Mouse (Mus musculus) neutrophil, adult 5-6 weeks (primary cell): ENCODE measurements around the gene Tmem255b. TPM values are rescaled to one million over a fixed set of nuclear protein-coding genes. Genes with fewer than 3 reads are reported as not detected.

Experiments used
- ATAC-seq: fragments of 151-379, 151-347 bp; 2 replicates; pipeline ENCODE4 v1.8.0; 2017; ENCODE audit warnings: mild to moderate bottlenecking, moderate TSS enrichment; ENCODE audit not compliant: insufficient number of reproducible peaks, poor library complexity, low FRiP score, severe bottlenecking; ENCODE audit errors: extremely low read depth
- total RNA-seq: library from RNA; stranded (forward); fragments of 200-1000 nt; gene quantifications from 2 replicates; pipeline ENCODE4 v1.2.3, GENCODE M21; 2017

Gene Tmem255b
- total RNA-seq, 1 experiment from 2014 or later = not detected

DNA sequence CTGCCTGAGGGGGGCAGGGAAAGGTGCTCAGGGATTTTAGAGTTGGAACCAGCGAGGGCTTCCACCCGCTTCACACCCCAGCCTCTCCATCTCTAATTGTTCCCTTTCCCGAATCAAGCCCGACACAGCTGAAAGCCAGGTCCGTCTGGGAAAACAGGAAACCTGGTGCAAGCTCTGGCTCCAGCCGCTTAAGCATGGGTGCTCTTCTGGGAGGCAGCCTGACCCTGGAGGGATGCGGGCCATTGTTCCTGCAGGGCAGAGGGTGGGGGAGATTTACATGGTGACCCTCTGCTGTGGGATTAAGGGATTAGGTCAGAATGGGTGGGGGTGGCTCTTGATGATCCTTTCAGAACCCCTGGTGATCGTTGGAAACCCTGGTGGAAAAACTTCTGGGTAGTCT is 1.1 kb downstream of the Tmem255b start:
- ATAC-seq = no peak

DNA sequence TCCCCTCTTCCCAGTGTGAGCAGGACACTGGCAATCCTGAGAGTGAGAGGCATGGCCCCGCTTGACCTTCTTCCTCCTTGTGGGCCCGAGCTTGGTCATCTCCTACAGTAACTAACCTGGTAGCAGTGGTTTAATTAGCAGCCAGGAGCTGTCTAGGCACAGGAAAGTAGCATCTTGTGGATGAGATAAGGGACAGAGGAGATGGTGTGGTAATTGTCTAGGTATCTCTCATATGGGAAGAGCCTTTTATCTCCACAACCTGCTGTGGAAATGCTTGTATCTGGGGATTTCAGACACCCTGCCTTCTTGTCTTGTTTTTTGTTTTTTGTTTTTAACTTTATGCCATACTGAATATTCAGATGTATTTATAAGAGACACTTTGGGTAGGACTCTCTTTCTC is 2.5 kb downstream of the Tmem255b start:
- no peak for ATAC-seq

DNA sequence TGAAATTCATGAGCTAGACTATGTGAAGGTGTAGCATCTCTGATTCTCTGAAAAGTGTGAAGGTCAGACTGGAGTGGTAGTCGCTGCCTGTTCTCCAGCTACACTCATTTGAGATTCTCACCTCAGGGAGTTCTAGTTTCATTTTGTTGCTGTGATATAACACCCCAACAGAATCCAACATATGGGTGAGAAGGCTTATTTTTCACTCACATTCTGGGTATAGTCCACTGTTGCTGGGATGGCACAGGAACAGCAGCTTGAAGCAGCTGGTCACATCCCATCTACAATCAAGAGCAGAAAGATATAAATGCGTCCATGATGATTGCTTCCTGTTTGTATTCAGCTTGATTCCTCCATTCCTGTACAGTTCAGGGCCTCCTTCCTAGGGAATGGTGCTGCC is 7.2 kb downstream of the Tmem255b start:
- no peak for ATAC-seq

DNA sequence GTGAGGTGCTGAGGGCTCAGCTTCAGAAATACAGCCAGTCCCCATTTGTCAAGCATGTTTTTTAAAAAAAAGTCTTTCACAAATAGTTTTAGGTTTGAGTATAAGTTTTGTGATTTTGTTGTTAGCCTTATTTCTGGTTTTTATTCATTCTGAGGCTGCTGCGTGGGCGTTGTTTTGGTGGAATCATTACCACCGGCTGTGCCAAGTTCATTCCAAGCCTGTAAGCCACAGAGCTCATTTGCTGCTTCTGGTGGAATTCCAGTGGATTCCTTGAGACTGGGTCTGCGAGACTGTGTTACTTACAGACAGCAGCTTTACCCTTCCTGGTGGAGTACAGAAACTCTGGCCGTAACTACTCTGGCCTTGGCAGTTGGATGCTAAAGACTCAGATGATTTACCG is 11.5 kb downstream of the Tmem255b start:
- no peak for ATAC-seq

DNA sequence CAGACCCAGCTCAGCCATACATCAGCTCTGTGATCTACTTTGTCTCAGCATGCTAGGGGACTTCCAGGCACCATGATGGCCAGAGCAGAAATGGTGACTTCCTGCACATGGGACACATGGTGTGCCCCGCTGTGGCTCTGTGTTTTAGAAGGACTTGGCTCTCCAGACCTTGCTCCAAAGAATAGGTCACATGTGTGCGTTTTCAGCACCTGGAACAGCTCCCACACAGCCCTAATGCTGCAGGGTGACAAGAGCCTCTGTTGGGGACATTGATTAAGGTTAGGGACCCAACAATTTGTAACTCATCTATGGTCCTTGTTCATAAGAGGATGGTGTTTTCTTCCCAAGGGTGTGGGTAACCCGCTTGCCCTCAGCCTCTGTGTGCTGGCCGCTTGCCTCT is 13.2 kb downstream of the Tmem255b start:
- no peak for ATAC-seq

DNA sequence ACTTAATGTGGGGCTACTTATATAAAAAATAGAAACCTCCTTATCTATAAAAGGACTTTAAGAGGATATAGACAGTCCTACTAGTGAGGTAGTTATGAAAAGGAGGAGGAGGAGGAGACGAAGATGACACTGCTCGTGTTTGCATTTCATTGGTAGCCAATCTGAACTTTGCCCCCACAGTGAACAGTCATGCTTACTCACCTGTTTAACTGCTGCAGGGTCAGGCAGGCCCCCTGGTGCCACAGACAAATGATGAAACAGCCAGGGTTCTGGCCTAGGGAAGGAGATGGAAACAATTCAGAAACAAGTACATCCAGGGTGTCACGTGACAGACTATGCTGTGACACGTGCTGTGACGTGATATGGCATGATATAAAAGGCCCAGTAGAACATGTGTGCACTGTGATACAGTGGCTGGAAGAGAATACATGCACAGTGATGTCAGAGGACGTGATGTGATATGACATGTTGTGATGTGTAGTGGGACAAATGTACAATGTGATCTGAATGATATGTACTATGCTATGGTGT is 16.8 kb downstream of the Tmem255b start:
- ATAC-seq = no peak

DNA sequence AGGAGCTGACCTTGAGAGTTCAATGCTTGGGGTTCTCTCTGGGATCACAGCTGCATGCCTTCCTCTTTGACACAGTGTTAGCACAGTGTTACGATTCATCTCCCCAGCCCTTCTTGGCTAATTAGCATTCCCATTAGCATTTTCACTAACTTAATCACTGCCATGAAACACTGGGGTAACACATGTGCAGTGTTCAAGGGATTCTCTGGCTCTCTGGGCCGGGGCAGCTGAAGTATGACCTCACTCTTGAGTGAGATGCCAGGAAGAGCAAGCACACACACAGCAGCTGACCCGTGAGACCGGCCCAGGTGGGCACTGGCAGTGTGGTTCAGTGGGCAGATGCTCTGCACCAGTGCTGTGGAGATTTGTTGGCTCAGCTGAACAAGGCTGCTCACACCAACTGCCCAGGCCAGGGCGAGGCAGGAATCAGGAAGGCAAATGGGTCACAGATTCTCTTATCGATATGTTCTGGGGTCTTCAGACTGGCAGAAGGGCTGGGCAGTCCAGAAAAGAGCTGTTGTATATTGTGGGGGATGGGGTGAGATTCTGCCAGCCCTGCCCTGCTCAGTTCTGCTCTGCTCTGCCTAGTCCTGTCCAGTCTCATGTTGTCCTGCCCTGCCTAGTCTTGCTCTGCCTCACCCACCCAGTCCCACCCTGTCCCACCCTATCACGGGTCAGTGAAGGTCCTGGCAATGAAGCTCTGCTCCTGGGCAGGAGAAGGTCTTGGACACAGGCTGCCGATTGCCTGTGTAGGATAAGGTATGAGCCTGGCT is 19.5 kb downstream of the Tmem255b start:
- ATAC-seq = no peak

DNA sequence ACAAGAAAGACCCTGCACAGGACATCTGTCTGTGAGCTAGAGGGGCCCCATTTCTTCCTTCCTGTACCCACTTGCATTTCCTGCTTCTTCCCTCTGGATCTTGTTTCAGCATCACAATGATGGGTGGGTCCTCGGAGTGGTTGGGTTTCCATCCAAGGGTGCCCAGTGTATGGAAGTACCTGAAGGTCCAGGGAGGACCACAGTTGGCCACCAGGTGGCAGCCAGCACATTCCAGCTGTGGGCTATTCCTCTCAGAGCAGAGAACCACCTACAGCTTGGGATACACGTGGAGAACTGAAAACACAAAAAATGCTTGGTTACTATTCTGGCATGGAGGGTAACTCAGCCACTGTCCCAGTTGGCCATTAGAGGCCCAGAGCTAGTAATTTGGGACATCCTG is 20.3 kb downstream of the Tmem255b start:
- ATAC-seq = no peak

DNA sequence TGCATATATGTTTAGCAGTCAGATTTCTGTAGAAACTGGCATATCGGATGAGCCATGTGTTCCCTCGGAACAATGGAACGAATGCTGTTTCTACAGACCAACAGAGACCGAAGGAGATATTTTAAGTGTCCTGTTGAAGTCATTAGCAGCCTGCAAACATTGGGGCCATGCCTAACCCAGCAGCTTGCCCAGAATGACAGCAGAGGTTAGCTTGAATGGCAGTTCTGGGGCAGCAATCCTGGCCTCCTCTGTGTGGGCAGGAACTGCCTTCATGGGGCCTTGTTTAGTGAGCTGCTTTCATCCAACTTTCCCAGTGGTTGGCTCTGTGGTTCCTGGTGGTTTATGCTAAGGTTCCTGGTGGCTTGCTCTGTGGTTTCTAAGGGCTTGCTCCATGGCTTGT is 24.4 kb downstream of the Tmem255b start:
- ATAC-seq = no peak

DNA sequence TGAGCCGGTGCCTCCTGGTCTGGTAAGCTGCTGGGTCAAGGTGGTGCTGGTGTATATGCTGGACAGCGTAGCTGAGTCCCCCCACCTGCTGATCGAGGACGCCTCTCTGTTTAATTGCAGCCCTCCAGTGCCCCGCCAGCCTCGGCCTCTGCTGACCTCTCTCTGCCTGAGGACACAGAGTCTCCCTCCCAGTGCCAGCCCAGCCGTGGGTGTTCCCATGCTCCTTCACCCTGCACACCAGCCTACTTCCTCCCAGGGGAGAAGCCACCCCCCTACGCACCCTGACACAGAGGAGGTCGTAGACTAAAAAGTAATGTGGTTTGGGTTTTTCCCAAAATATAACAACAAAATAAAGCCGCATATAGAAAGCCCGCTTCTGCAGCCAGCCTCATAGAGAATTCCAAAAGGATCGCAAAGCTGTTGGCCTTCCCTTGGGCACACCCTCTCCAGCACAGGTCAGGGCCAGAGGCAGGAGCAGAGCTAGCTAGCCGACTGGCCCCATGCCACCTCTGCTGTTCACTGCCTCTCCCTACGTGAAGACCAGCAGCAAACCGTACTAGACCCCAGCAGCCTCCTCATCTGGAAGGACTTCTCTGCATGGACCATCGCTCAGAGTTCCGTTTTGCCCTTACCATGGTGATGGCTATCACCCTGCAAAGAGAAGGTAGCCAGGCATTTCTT is 26.2 kb downstream of the Tmem255b start:
- ATAC-seq = no peak

DNA sequence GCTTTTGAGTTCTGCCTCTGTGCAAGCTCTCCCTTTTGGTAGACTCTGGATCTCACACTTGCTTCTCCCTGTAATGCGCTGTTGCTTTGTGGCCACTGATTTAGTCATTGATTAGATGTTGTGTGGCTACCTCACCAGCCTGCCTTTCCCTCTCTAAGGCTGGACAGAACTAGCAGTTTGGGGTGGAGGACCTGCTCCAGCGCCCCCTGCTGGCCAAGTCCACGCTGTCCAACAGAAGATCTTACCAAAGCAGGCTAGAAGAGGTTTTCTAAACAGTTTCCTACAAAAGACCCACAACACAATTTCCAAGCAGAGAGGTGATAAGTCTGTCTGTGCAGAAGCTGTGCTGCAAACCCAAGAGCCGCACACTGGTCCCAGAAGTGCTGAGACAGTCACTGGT is 26.9 kb downstream of the Tmem255b start:
- ATAC-seq = no peak

DNA sequence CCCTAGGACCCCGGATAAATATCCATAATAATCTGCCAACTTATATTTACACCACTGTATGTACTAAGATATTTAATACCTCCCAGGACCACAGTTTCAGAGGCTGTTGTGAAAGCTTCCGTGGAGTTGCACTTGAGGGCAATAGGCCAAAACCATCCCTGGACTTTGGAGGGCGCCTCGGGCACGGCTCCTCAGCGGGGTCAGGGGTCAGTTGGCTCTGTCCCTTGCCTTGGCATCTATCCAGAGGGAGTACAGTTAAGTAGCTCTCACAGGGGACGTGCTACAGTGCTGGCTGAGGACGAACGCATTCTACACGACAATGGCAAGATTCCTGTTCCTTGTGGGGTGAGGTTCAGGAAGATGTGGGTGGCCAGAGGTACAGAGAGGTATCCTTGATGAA is 27.4 kb downstream of the Tmem255b start:
- ATAC-seq = no peak

DNA sequence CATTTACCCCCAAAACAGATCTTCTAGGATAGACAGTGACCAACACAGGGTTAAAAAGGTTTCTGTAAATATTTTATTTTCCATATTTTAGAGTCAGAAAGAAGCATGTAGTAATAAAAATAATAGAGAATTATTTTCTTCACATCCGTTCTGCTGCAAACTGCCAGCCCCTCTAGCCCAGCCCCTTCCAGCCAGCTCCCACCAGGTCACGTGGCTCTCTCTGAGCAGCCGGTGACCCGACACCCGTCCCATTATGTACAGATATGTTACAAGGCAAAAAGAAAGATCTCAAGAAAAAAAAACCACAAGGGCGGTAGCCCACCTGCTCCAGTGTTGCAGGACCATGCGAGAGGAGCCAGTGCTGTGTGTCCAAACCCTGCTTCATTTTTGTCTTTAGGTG is 30.3 kb downstream of the Tmem255b start:
- ATAC-seq = no peak

DNA sequence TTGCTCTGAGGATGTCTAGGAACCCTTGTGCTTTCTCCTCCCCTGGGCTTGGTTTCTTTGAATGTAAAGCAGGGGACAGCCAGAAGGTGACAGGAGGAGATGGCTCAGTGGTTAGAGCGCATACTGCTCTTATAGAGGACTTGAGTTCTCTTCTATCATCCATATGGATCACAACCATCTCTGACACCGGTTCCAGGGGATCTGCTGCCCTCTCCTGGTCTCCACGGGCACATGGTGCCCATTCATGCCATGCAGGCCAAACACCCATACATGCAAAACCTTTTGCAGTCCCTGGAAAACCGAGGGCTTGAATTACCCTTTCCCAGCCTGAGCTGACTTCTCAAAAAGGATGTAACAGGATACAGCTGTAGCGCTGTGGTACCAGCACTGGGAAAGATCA is 32.0 kb downstream of the Tmem255b start:
- ATAC-seq = no peak

DNA sequence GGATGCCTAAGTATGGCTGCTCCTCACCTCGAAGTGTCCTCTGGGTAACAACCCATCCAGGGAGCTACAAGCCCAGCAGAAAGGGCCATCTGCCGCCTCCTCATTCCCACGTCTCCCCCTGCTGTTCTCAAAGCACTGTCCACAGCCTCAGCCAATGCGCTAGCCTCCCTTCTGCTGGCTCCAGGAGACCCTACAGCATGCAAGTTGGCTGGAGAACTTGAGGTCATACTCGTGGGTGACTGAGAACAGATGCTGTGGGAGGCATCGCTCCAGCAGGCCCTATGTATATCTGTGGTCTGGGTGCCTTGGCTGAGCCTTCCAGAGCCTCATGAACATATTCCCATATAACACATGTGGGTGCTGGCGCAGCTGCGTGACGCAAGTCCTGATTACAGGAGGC is 33.7 kb downstream of the Tmem255b start:
- ATAC-seq = no peak

DNA sequence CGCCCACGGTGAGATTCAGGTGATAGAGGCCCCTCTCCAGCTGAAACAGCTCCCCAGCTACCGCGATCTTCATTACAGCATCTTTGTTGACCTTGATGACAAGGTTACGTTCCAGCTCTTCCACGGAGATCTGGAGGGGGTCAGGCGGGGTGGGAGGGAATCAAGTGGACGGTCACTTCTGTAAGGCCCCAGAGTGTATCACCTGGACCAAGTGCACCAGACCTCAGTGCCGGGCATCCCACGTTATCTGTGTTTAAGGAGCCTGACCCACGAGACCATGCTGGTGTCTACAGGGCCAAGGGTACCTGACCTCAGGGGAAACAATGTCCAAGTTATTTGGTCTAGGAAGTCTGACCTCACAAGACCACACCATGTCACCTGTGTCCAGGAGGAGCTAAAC is 36.5 kb downstream of the Tmem255b start:
- no peak for ATAC-seq

DNA sequence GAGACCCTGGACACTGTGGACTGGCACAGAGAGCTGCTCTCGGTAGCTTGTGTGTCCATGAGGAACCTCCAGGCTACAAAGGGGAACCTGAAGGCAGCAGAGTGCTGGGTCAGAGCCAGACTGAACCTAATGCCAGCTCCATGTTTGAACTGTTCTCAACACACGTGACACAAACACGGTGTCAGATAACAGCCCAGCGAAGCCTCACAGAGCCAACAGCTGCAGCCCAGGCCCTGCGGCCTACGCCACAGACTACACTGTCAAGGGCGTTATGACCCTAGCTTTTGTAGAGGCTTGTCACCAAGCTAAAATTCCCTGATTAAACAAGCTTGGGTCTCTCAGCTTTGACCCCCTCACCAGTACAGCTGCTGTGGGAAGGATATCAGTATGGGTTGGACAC is 37.3 kb downstream of the Tmem255b start:
- no peak for ATAC-seq

DNA sequence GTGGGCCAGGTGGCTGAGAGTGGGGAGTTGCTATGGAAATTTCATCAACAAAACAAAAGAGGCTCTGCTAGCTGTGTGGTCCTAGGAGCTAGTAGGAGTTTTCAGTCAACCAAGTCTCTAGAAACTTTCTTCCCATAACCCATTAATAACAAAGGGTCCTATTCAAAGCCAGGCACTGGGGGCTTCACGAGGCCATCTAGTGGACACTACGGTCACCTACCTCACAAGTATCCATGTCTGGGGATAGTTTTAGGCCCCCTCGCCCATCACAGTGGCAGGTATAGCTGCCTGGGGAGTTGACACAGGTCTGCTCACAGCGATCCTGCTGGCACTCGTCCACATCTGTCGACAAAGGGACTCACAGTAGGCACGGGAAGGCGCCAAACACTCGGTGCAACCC is 40.9 kb downstream of the Tmem255b start:
- no peak for ATAC-seq

DNA sequence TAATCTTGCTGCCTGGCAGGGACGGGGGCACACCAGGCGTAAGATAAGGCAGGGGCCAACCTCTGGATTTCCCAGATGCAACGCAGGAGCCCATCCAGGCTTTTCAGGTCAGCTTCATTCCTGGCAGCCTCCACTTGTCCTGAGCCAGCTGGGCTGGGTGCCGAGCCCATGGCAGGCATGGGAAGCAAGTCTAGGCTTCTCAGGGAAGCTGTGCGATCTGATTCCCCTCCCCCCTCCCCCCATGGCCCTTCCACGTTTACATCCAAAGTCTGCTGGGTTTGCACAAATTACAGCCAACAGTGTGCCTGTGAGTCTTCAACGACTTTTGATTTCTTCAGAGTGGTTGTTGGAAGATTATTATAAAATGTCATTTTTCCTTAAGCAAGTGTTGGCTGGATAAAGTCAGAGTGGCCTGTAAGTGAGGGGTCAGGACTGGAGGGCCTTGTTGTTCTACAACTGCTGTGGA is 46.1 kb downstream of the Tmem255b start:
- ATAC-seq = no peak

DNA sequence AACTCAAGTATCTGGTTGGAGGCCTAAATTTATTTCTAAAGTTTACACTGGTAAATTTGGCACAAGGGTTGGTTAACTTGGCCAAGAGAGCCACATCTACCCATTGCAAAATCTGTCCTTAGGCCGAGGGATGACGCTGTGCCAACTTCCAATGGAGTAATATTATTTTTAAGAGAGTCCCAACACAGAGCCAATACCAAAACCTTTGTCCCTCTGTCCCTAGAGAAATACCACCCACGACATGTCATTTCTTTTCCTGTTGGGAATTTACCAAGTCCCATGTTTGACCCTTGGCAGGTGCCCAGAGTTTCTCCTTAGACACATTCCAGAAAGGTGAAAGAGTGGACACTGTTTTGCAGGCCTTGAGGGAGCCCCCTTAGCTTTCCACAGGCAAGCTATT is 46.6 kb downstream of the Tmem255b start:
- ATAC-seq = no peak
